Mouse (Mus musculus) neural tube, embryonic 12.5 days (tissue): Measurements from ENCODE around the gene Begain. TPM values are rescaled to one million over a fixed set of nuclear protein-coding genes. Genes with fewer than 3 reads are reported as not detected.

Source experiments
- ATAC-seq: fragments of 200-750 bp; cut with Nextera tagmentation; 2 replicates; pipeline ENCODE4 v1.8.0; 2017; ENCODE audit warnings: low read depth, mild to moderate bottlenecking, moderate TSS enrichment, moderate library complexity; ENCODE audit not compliant: low FRiP score
- H3K27ac ChIP-seq: fragments of 300-500 bp; sonication (generic); 2 replicates; pipeline ENCODE4 v1.5.1; 2016
- H3K27me3 ChIP-seq: fragments of 300-500 bp; sonication (generic); replicated peaks from 2 replicates; pipeline ENCODE4 v1.6.1; 2016; ENCODE audit warnings: mild to moderate bottlenecking
- H3K36me3 ChIP-seq: fragments of 300-500 bp; sonication (generic); 2 replicates; pipeline ENCODE4 v1.6.1; 2016; ENCODE audit warnings: mild to moderate bottlenecking
- H3K4me1 ChIP-seq: fragments of 300-500 bp; sonication (generic); 2 replicates; pipeline ENCODE4 v1.6.1; 2016
- H3K4me2 ChIP-seq: fragments of 300-500 bp; sonication (generic); replicated peaks from 2 replicates; pipeline ENCODE4 v1.6.1; 2016; ENCODE audit warnings: mild to moderate bottlenecking
- H3K4me3 ChIP-seq: fragments of 300-500 bp; sonication (generic); 2 replicates; pipeline ENCODE4 v1.5.1; 2016
- H3K9ac ChIP-seq: fragments of 300-500 bp; sonication (generic); 2 replicates; pipeline ENCODE4 v1.6.1; 2016; ENCODE audit warnings: mild to moderate bottlenecking
- H3K9me3 ChIP-seq: fragments of 300-500 bp; sonication (generic); 2 replicates; pipeline ENCODE4 v1.6.1; 2016; ENCODE audit warnings: mild to moderate bottlenecking
- WGBS: fragments of 180-500 bp; shearing (Covaris S2); methylation state at CpG from one replicate; pipeline ENCODE4 v1.1.7; 2016; 5-methylcytosine and 5-hydroxymethylcytosine counted together
- polyA plus RNA-seq: library from polyadenylated mRNA; unstranded; fragments of >200 nt; fragmentation: Nextera tagmentation; extraction: Ambion mirVana; gene quantifications from 2 replicates; pipeline ENCODE4 v1.2.1, GENCODE M21; 2016

Gene Begain
- 23.3 and 25.1 TPM in 2 replicates for polyA plus RNA-seq

DNA sequence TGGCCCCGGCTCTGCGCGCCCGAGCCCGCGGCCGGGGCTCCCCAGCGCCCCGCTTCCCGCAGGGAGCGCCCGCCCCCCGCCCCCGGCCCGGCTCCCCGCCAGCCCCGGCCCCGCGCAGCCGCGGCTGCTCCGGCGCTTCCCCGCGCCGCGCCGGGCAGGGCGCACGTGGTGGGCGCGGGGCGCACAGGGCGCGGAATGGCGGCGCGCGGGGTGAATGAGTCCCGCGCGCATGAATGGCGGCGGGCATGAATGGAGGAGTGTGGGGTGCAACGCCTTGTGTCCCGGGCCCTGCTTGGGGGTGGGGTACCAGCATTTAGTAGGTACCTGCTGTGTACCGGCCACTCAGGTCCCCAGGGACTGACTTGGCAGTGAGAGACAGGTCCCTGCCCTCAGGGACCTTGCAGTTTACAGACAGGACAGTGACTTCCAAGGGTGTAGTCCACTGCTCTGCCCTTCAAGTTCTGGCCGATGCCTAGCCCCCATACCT, at the start of gene Begain:
TSS of gene Begain (minus strand) at position 51 of the 487 bp plus-strand sequence.
- ATAC-seq = peak; percentile 54
- H3K4me3 ChIP-seq = peak within 1 kb of the TSS; percentile 53
- peak within 1 kb of the TSS; percentile 87 for H3K4me2 ChIP-seq
- H3K36me3 ChIP-seq = no peaks in the 10 kb centered on the region
- H3K4me1 ChIP-seq = peaks cover 7% of the 10 kb centered on the region
- peaks cover 5% of the 10 kb centered on the region; the same call in 1 of the 2 replicates for H3K27me3 ChIP-seq
- no peaks in the 10 kb centered on the region for H3K9me3 ChIP-seq
- peak within 1 kb of the TSS; percentile 73 for H3K9ac ChIP-seq
- WGBS = 2% methylated on average over 25 of the region's 48 CpGs
- no peak within 1 kb of the TSS for H3K27ac ChIP-seq

DNA sequence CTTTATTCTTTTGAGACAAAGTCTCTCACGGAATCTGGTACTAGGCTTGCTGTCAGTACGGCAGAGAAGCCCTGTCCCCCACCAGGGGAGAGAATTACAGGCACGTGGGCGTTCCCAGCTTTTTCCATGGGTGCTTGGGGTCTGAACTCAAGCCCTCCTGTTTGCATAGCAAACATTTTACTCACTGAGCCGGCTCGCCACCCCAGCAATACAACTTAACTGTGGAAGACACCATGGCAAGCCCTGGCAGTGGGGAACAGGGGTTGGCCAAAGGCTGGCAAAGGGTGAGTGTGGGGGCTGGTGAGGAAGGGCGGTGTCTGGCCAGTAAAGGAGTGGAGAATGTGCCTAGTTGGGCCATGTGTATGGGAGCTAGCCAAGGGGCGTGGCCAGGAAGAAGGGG, 47.7 kb upstream of the Begain start:
- Histone ChIP-seq H3K27ac (no peak overlapping the region), H3K36me3 (no peaks in the 10 kb centered on the region), H3K9ac (no peak overlapping the region), H3K9me3 (no peaks in the 10 kb centered on the region), H3K4me3 (no peak overlapping the region), H3K4me2 (no peak overlapping the region), H3K27me3 (no peaks in the 10 kb centered on the region), H3K4me1 (peaks cover 10% of the 10 kb centered on the region; the same call in 1 of the 2 replicates)
- WGBS = 77% methylated on average over 8 of the region's 8 CpGs
- ATAC-seq = no peak

DNA sequence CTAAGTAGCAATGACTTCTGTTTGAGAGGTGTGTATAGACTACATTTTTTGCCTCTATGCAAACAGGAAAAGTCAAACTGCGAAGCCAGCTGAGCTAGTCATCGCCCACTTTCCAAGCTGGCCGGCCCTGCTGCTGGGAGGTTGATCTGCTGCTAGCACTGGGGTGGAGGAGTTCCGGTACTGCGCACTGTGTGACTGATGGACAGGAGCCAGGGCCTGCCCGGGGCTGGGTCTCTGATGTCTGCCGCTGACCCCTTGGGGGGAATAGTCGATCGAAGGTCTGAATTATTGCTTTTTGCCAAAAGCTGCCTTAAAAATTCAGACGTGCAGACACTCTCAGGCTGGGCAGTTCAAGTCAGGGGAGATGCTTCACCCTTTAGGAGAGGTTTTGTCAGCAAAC, 47.1 kb upstream of the Begain start:
- no peak overlapping the region for H3K4me2 ChIP-seq
- no peaks in the 10 kb centered on the region for H3K9me3 ChIP-seq
- WGBS = 87% methylated on average over 10 of the region's 10 CpGs
- H3K9ac ChIP-seq = no peak overlapping the region
- H3K4me3 ChIP-seq = no peak overlapping the region
- no peaks in the 10 kb centered on the region for H3K27me3 ChIP-seq
- H3K4me1 ChIP-seq = peaks cover 10% of the 10 kb centered on the region; the same call in 1 of the 2 replicates
- no peak overlapping the region for H3K27ac ChIP-seq
- no peaks in the 10 kb centered on the region for H3K36me3 ChIP-seq
- ATAC-seq = no peak

DNA sequence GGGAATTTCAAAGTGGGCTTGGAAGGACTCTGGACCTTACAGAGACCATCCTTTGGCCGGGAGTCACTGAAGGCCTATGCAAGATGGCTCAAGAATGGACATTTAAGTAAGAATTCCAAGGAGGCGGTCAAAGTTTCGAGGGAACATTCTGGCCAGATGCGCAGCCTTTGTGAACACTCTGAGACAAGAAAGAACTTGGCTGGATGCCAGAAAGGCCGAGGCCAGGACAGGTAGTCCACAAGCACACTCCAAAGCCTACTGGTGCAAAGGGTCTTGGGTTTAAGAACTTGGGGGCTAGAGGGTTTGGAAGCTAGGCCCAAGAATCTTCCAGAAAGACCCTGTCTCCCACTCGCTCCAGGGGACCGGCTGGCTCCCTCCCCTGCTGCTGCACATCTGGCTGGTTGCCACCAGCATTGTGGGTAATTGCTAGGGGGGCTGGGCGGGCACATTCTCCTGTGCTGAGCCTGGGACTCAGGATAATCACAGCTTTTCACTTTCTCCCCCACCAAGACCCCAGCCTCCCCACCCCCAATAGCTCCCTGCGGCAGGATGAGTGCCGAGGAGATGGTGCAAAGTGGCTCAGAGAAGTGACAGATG, 45.1 kb upstream of the Begain start:
- Histone ChIP-seq H3K27me3 (no peaks in the 10 kb centered on the region), H3K9me3 (no peaks in the 10 kb centered on the region), H3K9ac (no peak overlapping the region), H3K4me2 (no peak overlapping the region), H3K4me3 (no peak overlapping the region), H3K4me1 (peaks cover 10% of the 10 kb centered on the region; the same call in 1 of the 2 replicates), H3K27ac (no peak overlapping the region), H3K36me3 (no peaks in the 10 kb centered on the region)
- ATAC-seq = no peak
- WGBS = 68% methylated on average over 10 of the region's 10 CpGs

DNA sequence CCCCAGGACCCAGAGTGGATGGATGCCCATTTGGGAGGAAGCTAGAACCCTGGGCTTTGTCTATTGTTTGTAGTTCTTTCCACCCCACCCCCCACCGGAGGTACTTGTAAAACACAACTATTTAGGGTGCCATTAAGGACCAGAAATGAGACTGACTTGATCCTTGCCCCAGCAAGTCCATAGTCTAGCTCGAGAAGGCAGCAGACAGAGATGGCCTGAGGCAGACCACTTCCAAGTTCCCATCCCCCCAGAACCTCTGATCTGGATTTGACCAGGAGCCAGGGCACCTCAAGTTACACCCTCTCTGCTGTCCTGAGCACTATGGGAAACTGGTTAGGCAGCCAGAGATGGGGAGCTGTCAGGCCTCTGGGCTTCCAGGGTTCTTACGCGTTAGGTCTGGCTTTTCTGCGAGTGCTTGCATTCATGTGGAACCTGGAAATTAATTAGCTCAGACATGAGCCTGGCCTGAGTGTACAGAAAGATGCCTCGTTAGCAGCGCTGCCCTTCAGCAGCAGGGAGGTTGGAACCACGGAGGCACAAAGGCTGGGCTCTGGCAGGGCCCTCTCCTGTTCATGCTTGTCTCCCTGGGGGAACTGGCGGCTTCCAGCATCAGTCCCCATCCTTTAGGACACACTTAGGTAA, 44.5 kb upstream of the Begain start:
- no peak overlapping the region for H3K27ac ChIP-seq
- ATAC-seq = no peak
- no peaks in the 10 kb centered on the region for H3K36me3 ChIP-seq
- WGBS = 63% methylated on average over 9 of the region's 9 CpGs
- peaks cover 10% of the 10 kb centered on the region; the same call in 1 of the 2 replicates for H3K4me1 ChIP-seq
- no peaks in the 10 kb centered on the region for H3K27me3 ChIP-seq
- H3K4me3 ChIP-seq = no peak overlapping the region
- H3K4me2 ChIP-seq = no peak overlapping the region
- H3K9me3 ChIP-seq = no peaks in the 10 kb centered on the region
- no peak overlapping the region for H3K9ac ChIP-seq

DNA sequence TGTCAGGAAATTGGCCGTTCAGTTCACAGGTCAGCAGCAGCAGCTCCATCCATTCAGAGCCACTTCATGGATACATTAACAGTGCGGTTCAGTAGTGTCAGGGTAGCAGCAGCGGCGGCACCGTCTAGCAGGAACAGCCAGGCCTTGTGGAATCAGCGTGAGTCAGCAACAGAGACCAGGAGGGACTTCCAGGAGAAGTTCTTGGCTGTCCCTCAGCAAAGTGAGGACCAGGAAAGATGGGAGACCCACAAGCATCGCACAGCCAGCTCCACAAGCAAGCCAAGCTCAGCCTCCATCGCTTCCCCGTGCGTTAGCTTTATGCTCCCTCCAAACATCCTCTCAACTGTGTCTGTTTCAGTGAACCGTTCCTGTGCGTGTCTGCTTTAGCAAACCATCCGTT, 40.9 kb upstream of the Begain start:
- Histone ChIP-seq H3K4me3 (no peak overlapping the region), H3K27ac (no peak overlapping the region), H3K36me3 (no peaks in the 10 kb centered on the region), H3K27me3 (no peaks in the 10 kb centered on the region), H3K4me2 (no peak overlapping the region), H3K9me3 (no peaks in the 10 kb centered on the region), H3K9ac (no peak overlapping the region), H3K4me1 (peaks cover 10% of the 10 kb centered on the region; the same call in 1 of the 2 replicates)
- no peak for ATAC-seq
- WGBS = 89% methylated on average over 13 of the region's 13 CpGs

DNA sequence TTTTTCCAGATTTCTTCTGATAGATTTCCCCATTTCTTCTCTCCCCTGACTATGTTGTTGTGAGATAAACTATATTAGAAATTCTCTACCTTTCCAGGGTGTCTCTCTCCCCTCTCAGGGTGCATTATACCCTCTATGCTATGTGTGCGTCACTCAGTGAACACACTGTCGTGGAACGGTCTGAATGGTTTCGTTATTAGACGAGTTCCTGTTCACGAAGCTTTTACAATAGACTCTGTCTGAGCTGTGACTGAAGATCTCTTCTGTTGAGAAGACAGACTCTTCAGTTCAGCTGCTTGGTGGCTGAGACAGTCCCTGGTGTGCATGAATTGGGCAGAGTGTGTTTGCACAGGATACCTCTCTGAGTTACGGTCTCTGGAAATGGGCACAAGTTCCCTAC, 32.4 kb upstream of the Begain start:
- Histone ChIP-seq H3K9ac (no peak overlapping the region), H3K27ac (no peak overlapping the region), H3K4me3 (no peak overlapping the region), H3K36me3 (no peaks in the 10 kb centered on the region), H3K27me3 (no peaks in the 10 kb centered on the region; the same call in 1 of the 2 replicates), H3K4me2 (no peak overlapping the region), H3K9me3 (no peaks in the 10 kb centered on the region), H3K4me1 (no peaks in the 10 kb centered on the region)
- WGBS = 90% methylated on average over 7 of the region's 7 CpGs
- ATAC-seq = no peak

DNA sequence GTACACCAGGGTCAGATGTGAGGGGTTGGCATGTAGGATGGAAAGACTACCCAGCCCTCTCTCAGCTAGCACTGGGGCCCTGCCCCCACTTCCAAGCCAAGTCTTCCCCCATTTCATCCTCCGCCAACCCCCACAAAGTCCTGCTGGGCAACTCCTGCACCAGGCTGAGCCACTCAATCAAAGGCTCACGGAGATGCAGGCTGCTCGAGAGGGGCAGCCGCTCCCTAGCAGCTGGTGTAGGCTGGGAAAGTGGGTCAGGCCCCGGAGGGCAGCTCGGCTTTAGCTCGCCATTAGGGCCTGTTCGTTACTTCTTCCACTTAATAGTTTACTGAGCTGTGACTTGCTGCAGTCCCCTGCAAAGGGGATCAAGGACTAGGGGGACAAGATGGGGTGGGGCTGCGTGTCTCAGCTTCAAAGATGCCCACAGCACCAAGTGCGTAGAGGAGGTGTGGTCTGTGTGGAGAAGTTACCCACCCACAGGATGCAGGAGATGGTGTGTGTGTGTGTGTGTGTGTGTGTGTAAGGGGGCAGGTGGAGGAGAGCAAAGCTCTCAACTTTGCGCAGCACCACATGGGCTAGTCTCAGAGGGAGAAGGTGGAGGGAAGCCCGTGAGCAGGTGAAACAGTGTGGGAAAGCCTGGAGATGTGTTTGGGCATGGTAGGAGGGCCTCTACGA, 22.6 kb upstream of the Begain start:
- Histone ChIP-seq H3K4me2 (no peak overlapping the region), H3K27me3 (no peaks in the 10 kb centered on the region), H3K36me3 (no peaks in the 10 kb centered on the region), H3K9me3 (no peaks in the 10 kb centered on the region), H3K9ac (no peak overlapping the region), H3K4me3 (no peak overlapping the region), H3K4me1 (no peaks in the 10 kb centered on the region), H3K27ac (no peak overlapping the region)
- 79% methylated on average over 13 of the region's 13 CpGs for whole genome bisulfite sequencing
- ATAC-seq = no peak

DNA sequence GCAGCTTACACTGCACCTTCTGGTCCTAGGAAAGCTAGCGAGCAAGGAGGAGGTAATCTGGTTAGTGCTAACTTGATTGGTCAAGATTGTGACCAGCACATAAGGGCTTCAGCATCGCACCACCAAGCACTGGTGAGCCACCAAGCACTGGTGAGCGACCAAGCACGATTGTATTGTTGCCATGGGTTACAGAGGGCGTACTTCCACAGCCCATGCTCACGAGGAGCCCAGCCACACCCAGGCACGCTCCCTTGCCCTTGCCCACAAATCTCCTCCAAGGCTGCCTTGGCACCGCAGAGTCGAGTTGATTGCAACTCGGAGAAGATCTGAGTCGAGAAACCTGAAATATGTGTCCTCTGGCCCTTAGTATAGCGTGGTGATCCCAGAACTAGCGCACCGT, 22.0 kb upstream of the Begain start:
- Histone ChIP-seq H3K4me2 (no peak overlapping the region), H3K9ac (no peak overlapping the region), H3K9me3 (no peaks in the 10 kb centered on the region), H3K4me1 (no peaks in the 10 kb centered on the region; the same call in 1 of the 2 replicates), H3K4me3 (no peak overlapping the region), H3K27ac (no peak overlapping the region), H3K36me3 (no peaks in the 10 kb centered on the region), H3K27me3 (no peaks in the 10 kb centered on the region)
- no peak for ATAC-seq
- 85% methylated on average over 14 of the region's 14 CpGs for WGBS

DNA sequence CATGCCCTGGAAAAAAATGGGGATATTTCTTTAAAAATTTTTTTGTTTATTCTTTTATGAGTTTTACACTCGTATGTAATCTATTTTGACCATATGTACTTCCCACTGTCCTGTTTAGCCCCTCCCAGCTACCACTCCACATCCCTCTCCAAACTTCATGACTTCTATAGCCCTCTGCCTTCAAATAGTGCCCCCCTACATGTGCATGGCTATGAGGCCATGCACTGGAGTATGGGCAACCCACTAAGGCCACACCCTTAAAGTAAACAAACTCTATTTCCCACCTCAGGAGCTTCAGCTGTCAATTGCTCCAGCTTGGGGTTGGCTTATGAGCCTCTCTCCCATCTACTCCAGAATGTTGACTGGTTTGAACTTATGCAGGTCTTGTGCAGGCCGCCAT, 18.1 kb upstream of the Begain start:
- H3K4me2 ChIP-seq = no peak overlapping the region
- no peaks in the 10 kb centered on the region; the same call in 1 of the 2 replicates for H3K4me1 ChIP-seq
- no peaks in the 10 kb centered on the region for H3K9me3 ChIP-seq
- H3K27ac ChIP-seq = no peak overlapping the region
- no peaks in the 10 kb centered on the region for H3K27me3 ChIP-seq
- 84% methylated on average over 2 of the region's 2 CpGs for WGBS
- H3K9ac ChIP-seq = no peak overlapping the region
- H3K4me3 ChIP-seq = no peak overlapping the region
- H3K36me3 ChIP-seq = no peaks in the 10 kb centered on the region
- ATAC-seq = no peak

DNA sequence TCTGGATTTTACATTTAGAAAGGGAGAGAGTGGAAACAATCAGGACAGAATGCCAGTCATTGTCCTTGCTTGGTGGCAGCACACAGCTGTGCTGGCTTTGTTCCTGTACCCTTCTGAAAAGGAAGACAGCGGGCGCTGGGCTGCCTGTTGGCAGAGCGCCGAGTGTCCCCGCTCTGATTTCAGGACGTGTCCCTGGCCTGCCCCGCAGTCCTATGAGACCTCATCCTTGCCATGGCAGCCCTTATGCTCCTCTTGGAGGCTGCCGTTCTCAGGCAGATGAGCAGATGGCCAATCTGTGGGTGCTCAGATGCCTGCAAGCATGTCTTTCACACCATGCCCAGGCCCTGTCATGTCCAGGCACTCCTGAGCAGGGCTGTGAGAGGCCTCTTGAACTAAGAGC, 17.7 kb upstream of the Begain start:
- Histone ChIP-seq H3K4me3 (no peak overlapping the region), H3K27me3 (no peaks in the 10 kb centered on the region), H3K4me2 (no peak overlapping the region), H3K36me3 (no peaks in the 10 kb centered on the region), H3K4me1 (no peaks in the 10 kb centered on the region; the same call in 1 of the 2 replicates), H3K27ac (no peak overlapping the region), H3K9me3 (no peaks in the 10 kb centered on the region), H3K9ac (no peak overlapping the region)
- WGBS = 65% methylated on average over 8 of the region's 8 CpGs
- peak; percentile 72 for ATAC-seq

DNA sequence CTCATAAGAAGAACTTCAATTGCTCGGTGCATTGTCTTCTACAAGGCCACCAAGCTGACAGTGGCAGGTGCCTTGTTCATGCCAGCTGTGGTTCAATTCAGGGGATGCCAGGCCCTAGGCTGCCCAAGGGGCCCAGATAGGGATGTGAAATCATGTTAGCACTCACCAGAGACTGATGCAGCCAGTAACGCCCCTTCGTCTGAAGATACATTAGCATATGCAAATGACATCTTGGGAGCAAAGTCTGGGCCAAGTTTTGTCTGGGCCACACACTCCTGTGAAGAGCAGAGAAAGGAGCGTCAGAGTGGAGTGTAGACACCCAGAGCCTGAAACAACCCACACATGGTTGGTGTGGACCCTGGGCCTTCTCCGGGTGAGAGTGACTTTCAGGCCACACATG, 17.0 kb upstream of the Begain start:
- Histone ChIP-seq H3K9ac (no peak overlapping the region), H3K4me2 (no peak overlapping the region), H3K27me3 (no peaks in the 10 kb centered on the region), H3K4me3 (no peak overlapping the region), H3K9me3 (no peaks in the 10 kb centered on the region), H3K27ac (no peak overlapping the region), H3K4me1 (no peaks in the 10 kb centered on the region; the same call in 1 of the 2 replicates), H3K36me3 (no peaks in the 10 kb centered on the region)
- 0 out of 2 replicates have a peak, but pooled peaks have one; percentile 41 for ATAC-seq
- WGBS = 65% methylated on average over 5 of the region's 5 CpGs
